Mouse (Mus musculus): Measurements from ENCODE around the gene March6.

DNA sequence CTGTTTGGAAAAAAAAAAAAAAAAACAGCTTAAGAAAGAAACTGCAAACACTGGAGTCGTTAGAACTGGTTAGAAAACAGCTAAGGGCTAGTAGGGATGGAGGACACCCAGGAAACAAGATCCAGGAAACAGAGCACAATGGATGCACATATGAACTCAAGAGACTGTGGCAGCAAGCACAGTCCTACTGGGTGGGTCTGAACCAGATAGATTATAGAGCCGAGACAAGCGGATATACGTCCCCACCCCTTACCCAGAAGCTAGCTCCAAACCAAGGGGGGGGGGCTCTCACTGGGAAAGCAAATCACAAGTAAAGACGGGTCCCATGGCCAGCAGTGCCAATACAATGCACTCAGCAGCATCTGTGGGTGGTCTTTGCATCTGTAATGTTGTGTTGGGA, 11.9 kb downstream of the March6 start:
- TF ChIP-seq CTCF (IDR thresholded peaks at IDR 0.05; ENCODE audit: low read depth) (no peak), EP300 (IDR thresholded peaks at IDR 0.05; ENCODE audit: low read depth) (no peak)
